Mouse (Mus musculus): ENCODE data around the gene Gm8113.
"Not testable (repeated sequence)": the region's sequence is repeated elsewhere in the genome, so short reads cannot be mapped to it uniquely, and the experiment has no call there.

GRCm38 (mm10) chr14:43895357-43895756, 29.8 kb upstream of the Gm8113 start:
- TF ChIP-seq CTCF (IDR thresholded peaks at IDR 0.05; ENCODE audit: low read depth, low read length); GATA1 (IDR thresholded peaks at IDR 0.05; ENCODE audit: borderline replicate concordance, low read length); POLR2AphosphoS5 (IDR thresholded peaks at IDR 0.05; ENCODE audit: insufficient replicate concordance, low read depth, low read length); TAL1 (conservative IDR thresholded peaks at IDR 0.05; ENCODE audit: low read depth, low read length): not testable (repeated sequence)
